ENCODE assay signal across 8 mouse cellular contexts in the genomic region with DNA sequence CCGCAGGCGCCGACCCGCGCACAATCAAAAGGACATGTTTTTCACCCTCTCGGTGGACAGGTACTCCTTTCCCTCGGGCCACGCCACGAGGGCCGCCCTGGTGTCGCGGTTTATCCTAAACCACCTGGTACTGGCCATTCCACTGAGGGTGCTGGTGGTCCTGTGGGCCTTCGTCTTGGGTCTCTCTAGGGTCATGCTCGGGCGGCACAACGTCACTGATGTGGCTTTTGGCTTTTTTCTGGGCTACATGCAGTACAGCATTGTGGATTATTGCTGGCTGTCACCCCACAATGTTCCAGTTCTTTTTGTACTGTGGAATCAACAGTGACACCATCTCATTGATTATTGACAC. TPM values are rescaled to one million over a fixed set of nuclear protein-coding genes. Genes with fewer than 3 reads are reported as not detected.
A peak's percentile ranks its signal among the peaks of the same experiment; 100 is the strongest.
DNase-seq lines count a peak whose midpoint lies in the region; ATAC-seq and TF ChIP-seq lines count a peak whose summit lies in the region.

No protein-coding gene starts in this region.

- peaks cover 37% of the 10 kb centered on the region for H3K27me3 ChIP-seq in erythroblast, embryonic 14.5 days (ENCODE audit: control insufficient read depth)
- peaks cover 2% of the 10 kb centered on the region; the same call in 1 of the 2 replicates for H3K27me3 ChIP-seq in spleen, adult 2 months (ENCODE audit: control insufficient read depth, insufficient read depth, low read length)
- H3K27me3 ChIP-seq in limb, embryonic 15.5 days, result no peaks in the 10 kb centered on the region
- no peaks in the 10 kb centered on the region for H3K27me3 ChIP-seq in stomach, embryonic 15.5 days (replicated peaks)

- no peak for TF ChIP-seq POLR2A in spleen, adult 2 months (IDR thresholded peaks at IDR 0.05; ENCODE audit: low read depth, low read length)

- TF ChIP-seq CTCF in spleen, adult 2 months (IDR thresholded peaks at IDR 0.05; ENCODE audit: extremely low read depth, insufficient read depth, insufficient read length, insufficient replicate concordance), result no peak

- peaks cover 16% of the 10 kb centered on the region for H3K4me1 ChIP-seq in erythroblast, embryonic 14.5 days (ENCODE audit: control insufficient read depth)
- H3K4me1 ChIP-seq in spleen, adult 2 months (ENCODE audit: control insufficient read depth, insufficient read depth, insufficient read length), result peaks cover 9% of the 10 kb centered on the region
- H3K4me1 ChIP-seq in limb, embryonic 15.5 days, result peaks cover 11% of the 10 kb centered on the region
- peaks cover 6% of the 10 kb centered on the region; the same call in 1 of the 2 replicates for H3K4me1 ChIP-seq in stomach, embryonic 15.5 days

- no peaks in the 10 kb centered on the region for H3K9me3 ChIP-seq in erythroblast, embryonic 14.5 days (ENCODE audit: control insufficient read depth, low read length)
- H3K9me3 ChIP-seq in limb, embryonic 15.5 days, result no peaks in the 10 kb centered on the region
- H3K9me3 ChIP-seq in stomach, embryonic 15.5 days, result no peaks in the 10 kb centered on the region

- peak overlapping the region; percentile 77 for H3K9ac ChIP-seq in limb, embryonic 15.5 days
- peak overlapping the region; percentile 71 for H3K9ac ChIP-seq in stomach, embryonic 15.5 days

- WGBS in spleen, adult 2 months, result 9% methylated on average over 16 of the region's 16 CpGs
- WGBS in limb, embryonic 15.5 days, result 7% methylated on average over 16 of the region's 16 CpGs
- 8% methylated on average over 16 of the region's 16 CpGs for WGBS in stomach, embryonic 15.5 days

- no peak overlapping the region for H3K27ac ChIP-seq in spleen, adult 2 months (ENCODE audit: insufficient read depth, low read length)
- H3K27ac ChIP-seq in limb, embryonic 15.5 days, result no peak overlapping the region
- no peak overlapping the region for H3K27ac ChIP-seq in stomach, embryonic 15.5 days

- H3K36me3 ChIP-seq in erythroblast, embryonic 14.5 days (ENCODE audit: control insufficient read depth), result no peaks in the 10 kb centered on the region
- no peaks in the 10 kb centered on the region for H3K36me3 ChIP-seq in spleen, adult 2 months (ENCODE audit: control insufficient read depth, insufficient read depth, low read length)
- no peaks in the 10 kb centered on the region for H3K36me3 ChIP-seq in limb, embryonic 15.5 days
- no peaks in the 10 kb centered on the region for H3K36me3 ChIP-seq in stomach, embryonic 15.5 days

- no peak for ATAC-seq in erythroblast, adult 5-6 weeks (replicated peaks; ENCODE audit: low FRiP score, poor library complexity, severe bottlenecking)
- 0 out of 2 replicates have a peak, but pooled peaks have one; percentile 19 for ATAC-seq in limb, embryonic 15.5 days (ENCODE audit: insufficient number of reproducible peaks, low FRiP score, low TSS enrichment, low read depth)
- no peak for ATAC-seq in stomach, embryonic 15.5 days (ENCODE audit: insufficient read depth, low FRiP score, low read depth)

- H3K4me3 ChIP-seq in erythroblast, embryonic 14.5 days (replicated peaks), result peak overlapping the region; percentile 69
- H3K4me3 ChIP-seq in spleen, adult 2 months (ENCODE audit: extremely low read depth, insufficient read depth, insufficient read length), result peak overlapping the region; percentile 84
- H3K4me3 ChIP-seq in limb, embryonic 15.5 days, result peak overlapping the region; percentile 89
- peak overlapping the region; percentile 89 for H3K4me3 ChIP-seq in stomach, embryonic 15.5 days (replicated peaks)

- DNase-seq in spleen, adult 2 months (ENCODE audit: low read depth in 1 of 2, low spot score in 2 of 2), result no peak
- DNase-seq in spleen, postnatal 14 days (ENCODE audit: low spot score in 2 of 2), result no peak
- DNase-seq in embryo, embryonic 9.5 days (ENCODE audit: extremely low spot score), result no peak
- no peak for DNase-seq in spleen, adult 12 weeks (ENCODE audit: low spot score)

- H3K4me2 ChIP-seq in limb, embryonic 15.5 days, result peak overlapping the region; percentile 92
- H3K4me2 ChIP-seq in stomach, embryonic 15.5 days, result peak overlapping the region; percentile 95

RNA-seq across cellular contexts. Expression of a gene that starts 0.8 kb away (rescaled TPM):
- 0.02 and 0.07 TPM in 2 replicates for polyA plus RNA-seq in erythroblast, embryonic 14.5 days (2012)
- 2.1 and 8.1 TPM in 2 replicates for total RNA-seq in erythroblast, adult 5-6 weeks (2015; ENCODE audit: low replicate concordance)
- total RNA-seq in erythroblast, adult 5-6 weeks (2017; ENCODE audit: low replicate concordance), result 0.98 and 2.8 TPM in 2 replicates
- polyA plus RNA-seq in spleen, adult 2 months (2012; rRNA removed), result 6.6 and 8.7 TPM in 2 replicates
- 5.7 and 8.2 TPM in 2 replicates for polyA plus RNA-seq in limb, embryonic 15.5 days (2015; fragmentation: Nextera tagmentation; extraction: Ambion mirVana)
- polyA plus RNA-seq in stomach, embryonic 15.5 days (2015; fragmentation: Nextera tagmentation; extraction: Ambion mirVana), result 10.3 and 10.7 TPM in 2 replicates

RNA-seq across cellular contexts. Expression of a gene that starts 3.1 kb away (rescaled TPM):
- polyA plus RNA-seq in erythroblast, embryonic 14.5 days (2012), result not detected in 2 replicates
- total RNA-seq in erythroblast, adult 5-6 weeks (2015; ENCODE audit: low replicate concordance), result not detected in 2 replicates
- not detected in 2 replicates for total RNA-seq in erythroblast, adult 5-6 weeks (2017; ENCODE audit: low replicate concordance)
- 0.09 TPM in 1 of 2 replicates, not detected in the other for polyA plus RNA-seq in spleen, adult 2 months (2012; rRNA removed)
- 0.47 and 1.5 TPM in 2 replicates for polyA plus RNA-seq in limb, embryonic 15.5 days (2015; fragmentation: Nextera tagmentation; extraction: Ambion mirVana)
- 0.85 and 1.9 TPM in 2 replicates for polyA plus RNA-seq in stomach, embryonic 15.5 days (2015; fragmentation: Nextera tagmentation; extraction: Ambion mirVana)

RNA-seq across cellular contexts. Expression of a gene that starts 25.6 kb away (rescaled TPM):
- 0.17 and 0.20 TPM in 2 replicates for polyA plus RNA-seq in erythroblast, embryonic 14.5 days (2012)
- 17.1 and 27.7 TPM in 2 replicates for total RNA-seq in erythroblast, adult 5-6 weeks (2015; ENCODE audit: low replicate concordance)
- total RNA-seq in erythroblast, adult 5-6 weeks (2017; ENCODE audit: low replicate concordance), result 27.0 and 27.5 TPM in 2 replicates
- polyA plus RNA-seq in spleen, adult 2 months (2012; rRNA removed), result 6.6 and 7.3 TPM in 2 replicates
- polyA plus RNA-seq in limb, embryonic 15.5 days (2015; fragmentation: Nextera tagmentation; extraction: Ambion mirVana), result 34.9 and 35.2 TPM in 2 replicates
- polyA plus RNA-seq in stomach, embryonic 15.5 days (2015; fragmentation: Nextera tagmentation; extraction: Ambion mirVana), result 33.5 and 33.9 TPM in 2 replicates
